Mouse (Mus musculus) embryo, embryonic 9.5 days (tissue): ENCODE data around the gene Jazf1.

Experiments used
- DNase-seq: peaks from one replicate; pipeline ENCODE4 v3.0.0-alpha.2; 2017; ENCODE audit errors: extremely low spot score

Jazf1 gene

DNA sequence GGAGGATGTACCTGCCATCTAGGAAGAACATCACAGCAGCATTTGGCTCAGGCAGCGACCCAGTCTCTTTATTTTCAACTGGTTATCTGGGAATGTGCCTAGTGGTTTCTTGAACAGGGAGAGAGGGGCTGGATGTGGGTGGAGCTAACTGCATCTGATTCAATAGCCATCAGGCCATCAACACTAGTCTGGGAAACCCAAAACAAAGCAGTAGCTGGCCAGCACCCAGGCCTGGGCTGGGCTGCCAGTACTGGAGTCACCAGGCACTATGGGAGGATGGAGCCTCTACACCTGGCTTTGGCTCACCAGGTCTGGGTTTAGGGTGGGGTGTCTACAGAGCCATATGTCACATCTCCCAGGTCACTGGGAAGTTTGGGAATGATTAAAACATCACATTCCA is 271.7 kb downstream of the Jazf1 start:
- no peak for DNase-seq

GRCm38 (mm10) chr6:52796035-52796598 is 272.3 kb downstream of the Jazf1 start:
- no peak for DNase-seq

DNA sequence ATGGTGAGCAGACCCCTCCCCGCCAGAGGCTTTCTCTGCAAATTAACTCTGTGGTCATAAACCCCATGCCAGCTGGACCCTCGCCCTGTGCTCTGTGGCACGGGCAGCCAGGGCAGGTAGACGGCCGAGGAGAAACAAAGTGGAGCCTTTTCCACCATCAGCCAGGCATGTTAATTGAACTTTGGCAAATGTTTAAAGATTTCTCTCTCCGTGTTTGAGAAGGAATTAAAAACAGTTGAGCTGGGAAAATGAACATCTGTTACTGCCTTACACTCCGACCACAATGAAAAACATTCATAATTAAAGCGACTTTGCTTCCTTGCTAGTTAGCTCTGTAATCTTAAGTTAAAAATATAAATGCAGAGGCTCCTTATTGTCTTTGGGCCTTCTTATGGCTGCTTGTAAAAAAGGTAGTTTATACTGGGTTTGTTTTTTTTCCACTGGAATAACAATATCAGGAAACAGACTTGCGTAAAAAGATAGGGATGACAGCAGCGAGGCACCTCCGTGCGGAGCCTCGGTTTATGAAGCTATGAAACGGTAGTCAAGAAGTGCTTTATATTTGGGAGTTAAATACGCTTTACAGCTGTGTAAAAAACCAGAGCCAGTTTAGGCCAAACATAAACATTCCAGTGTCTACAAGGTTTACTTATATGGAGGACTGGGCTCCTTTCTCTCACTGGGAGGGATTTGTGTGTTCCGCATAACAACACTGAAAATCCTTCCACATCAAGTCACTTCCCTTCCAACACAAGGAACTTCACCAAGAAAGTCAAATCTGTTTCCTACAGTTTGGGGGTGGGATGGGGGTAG is 273.2 kb downstream of the Jazf1 start:
- no peak for DNase-seq

- DNase-seq, result no peak
Observed at GRCm38 (mm10) chr6:52792455-52792854, 276.0 kb downstream of the Jazf1 start.

- DNase-seq, result no peak
Observed at GRCm38 (mm10) chr6:52790781-52791180, 277.6 kb downstream of the Jazf1 start.

DNA sequence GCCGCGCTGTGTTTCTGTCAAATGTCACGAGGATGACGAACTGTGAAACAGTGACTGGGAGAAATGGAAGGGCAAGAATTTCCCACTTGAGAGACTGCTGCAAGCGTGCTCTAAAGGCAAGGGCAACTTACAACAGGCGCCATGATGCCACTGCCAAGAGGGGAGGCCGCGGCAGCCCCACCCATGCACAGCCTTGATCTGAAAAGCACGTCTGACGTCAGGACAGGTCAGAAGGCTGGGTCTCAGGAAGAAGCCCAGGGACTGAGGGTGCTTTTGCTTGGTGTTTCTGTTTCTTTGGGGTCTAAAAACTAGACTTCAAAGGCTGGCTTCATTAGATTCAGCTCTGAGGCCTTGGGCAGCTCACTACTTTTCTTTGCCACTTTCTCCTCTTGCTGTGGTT is 278.1 kb downstream of the Jazf1 start:
- no peak for DNase-seq

DNA sequence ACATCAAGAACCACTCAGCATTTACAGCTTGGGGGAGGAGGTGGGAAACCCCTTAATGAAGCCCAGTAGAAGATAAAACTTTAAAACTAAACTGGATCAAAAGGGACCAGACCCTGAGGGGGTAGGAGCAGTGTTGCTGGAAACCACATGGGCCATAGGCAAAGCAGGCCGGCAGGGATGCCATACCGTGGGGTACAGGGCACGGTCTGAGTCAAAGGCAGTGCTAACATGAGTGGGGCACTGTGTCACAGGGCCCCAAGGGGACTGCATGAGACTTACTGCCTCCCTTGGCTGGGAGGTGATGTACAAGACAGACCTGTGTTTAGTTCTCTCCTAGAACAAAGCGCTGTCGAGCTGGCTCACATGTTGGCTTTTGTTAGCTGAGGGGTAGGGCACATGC is 288.9 kb downstream of the Jazf1 start:
- DNase-seq, result no peak

- no peak for DNase-seq
Observed at GRCm38 (mm10) chr6:52778523-52778922, 289.9 kb downstream of the Jazf1 start.

DNA sequence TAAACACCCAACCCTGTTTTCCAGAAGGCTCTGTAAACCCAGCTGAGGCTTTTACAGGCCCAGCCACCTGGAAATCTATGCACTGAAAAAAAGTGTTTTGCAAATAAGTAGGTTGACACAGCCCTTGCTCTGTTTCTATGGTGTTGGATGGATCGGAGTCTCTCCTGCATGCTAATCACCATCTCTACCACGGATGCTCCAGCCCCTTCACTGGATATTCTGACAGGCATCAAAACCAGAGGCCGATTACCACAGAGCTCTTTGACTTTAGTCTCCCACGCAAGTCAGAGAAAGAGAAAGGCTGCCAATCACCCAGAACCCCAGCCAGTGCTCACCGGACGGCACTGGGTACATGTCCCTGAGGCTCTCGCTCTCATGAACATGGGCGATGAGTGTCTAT is 291.4 kb downstream of the Jazf1 start:
- no peak for DNase-seq

DNA sequence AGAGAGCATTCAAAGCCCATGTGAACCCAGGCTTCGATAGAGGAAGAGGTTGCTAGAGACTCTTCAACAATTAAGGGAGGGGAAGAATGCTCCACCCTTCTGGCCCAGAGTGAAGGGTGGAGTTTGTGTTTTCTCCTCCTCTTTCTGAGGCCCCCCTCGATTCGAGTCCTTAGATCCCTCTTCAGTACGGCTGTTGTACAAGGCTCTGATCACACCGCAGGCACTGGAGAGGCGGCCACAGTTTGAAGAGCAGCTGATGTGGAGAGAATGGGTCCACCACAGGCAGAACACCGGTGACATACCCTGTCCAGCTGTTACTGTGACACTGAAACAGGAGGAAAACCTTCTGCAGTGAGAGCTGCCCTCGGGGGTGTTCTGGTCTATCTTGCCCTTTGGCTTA is 292.5 kb downstream of the Jazf1 start:
- no peak for DNase-seq

DNA sequence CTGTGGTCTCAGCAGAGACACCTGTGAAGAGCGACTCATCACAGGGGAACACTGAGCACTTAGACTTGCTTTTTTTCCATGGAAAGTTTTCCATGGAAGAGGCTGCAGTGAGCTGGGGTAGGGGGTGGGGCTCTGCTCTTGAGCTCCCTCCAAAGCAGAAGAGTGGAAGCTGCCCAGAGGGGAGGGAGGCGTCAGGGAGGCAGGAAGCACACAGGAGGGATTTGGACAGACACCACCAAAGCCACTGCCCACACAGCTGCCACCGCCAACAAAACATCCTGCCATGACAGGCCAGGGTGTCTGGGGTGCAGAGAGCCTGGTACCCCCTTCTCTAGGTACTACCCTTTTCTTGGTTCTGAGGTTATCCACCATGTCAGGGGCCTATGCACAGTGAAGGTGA is 293.1 kb downstream of the Jazf1 start:
- DNase-seq, result no peak

DNA sequence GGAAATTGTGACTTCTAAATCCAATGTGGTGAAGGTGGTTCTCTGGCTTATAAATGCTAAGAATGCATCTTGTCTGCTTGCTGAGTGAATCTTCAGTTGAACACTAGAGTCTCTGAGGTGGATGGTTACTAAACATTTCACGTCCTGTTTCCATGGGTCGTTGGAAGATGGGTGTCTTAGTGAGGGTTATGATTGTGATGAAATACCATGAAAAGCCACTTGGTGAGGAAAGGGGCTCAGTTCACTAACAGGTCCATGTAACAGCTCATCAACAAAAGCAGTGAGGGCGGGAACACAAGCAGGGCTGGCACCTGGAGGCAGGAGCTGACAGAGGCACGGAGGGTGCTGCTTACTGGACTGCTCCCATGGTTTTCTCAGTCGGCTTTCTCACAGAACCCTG is 295.3 kb downstream of the Jazf1 start:
- no peak for DNase-seq

- no peak for DNase-seq
Observed at GRCm38 (mm10) chr6:52770789-52771188, 297.6 kb downstream of the Jazf1 start.

DNA sequence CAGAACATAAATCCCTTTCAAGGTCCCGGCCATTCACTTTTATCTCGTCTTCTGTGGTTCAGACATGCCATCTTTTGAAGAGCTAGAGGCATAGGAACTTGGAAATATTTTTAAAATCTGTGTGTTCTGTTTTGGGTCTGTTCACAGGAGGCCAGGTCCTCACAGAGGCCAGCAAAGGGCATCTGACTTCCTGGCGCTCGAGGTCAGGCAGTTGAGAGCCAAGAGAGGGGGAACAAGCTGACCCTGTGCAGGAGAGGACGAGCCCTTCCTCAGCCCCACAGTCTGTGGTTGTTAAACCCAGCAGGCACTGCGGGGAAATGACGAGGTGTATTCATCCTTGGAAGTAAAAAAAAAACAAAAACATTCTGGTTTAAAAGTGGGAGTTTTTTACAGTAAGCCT is 303.2 kb downstream of the Jazf1 start:
- no peak for DNase-seq

DNA sequence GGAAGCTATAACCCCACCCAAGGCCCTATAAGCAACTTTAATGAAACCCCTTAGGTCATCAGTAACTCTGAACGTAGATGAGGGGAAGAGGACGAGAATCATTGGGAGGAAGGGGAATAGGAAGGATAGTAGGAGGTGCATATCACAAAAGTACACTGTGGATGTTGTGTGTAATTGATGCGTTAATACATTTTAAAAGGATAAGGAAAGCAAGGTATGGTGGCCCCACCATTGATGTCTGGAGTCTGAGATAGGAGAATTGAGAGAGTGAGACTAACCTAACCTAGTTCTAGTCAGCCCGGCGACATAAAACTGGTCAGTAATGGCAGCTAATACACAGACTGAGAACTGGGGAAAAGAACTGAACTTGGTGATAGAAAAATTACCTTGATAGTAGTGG is 315.6 kb downstream of the Jazf1 start:
- DNase-seq, result no peak

GRCm38 (mm10) chr6:52734630-52735029 is 333.8 kb downstream of the Jazf1 start:
- no peak for DNase-seq

DNA sequence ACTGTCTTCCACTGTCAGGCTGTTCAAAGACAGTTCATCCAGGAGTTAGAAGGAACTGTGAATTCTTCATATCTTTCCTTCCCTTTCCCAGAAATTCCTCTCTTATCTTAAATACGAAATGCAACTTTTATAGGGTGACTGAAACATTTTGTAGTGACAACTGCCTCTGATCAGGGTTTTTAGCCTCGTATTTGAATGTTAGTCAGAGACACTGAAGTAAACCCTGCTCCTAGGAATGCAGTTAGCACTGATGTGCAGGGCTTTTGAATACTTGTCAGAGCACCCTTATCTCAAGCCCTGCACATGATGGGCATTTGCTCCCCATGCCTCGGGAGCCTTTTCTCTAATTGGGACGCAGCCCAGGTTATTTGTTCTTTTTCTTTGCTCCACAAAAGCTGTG is 338.1 kb downstream of the Jazf1 start:
- DNase-seq, result no peak

- DNase-seq, result peak; percentile 55
Observed at GRCm38 (mm10) chr6:52724805-52725439, 343.5 kb downstream of the Jazf1 start.
